Mouse (Mus musculus): Measurements from ENCODE around the gene Tbc1d5.

DNA sequence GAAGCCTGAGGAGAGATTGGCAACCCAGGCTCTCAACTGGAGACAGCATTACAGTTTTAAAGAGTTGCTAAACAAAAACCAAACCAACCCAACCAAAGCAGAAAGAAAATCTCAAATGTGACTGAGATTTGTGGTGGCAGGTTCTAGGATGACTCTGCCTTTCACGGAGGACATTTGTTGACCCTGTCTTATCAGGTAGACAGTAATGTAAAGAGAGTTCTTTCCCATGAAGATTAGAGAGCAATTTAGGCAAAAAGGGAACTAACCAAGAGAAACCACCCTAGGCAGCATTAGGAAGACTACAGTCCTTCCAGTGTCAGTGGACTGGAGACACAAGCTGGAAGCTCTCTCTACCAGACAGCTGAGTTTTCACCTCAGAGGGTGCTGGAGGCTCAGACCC, 438.3 kb downstream of the Tbc1d5 start:
- no peak for TF ChIP-seq CTCF (IDR thresholded peaks at IDR 0.05; ENCODE audit: insufficient read depth, low read length)
- no peak for TF ChIP-seq POLR2A (IDR thresholded peaks at IDR 0.05; ENCODE audit: borderline replicate concordance, extremely low read depth, low read depth, low read length)

Measured in lung, adult 2 months (tissue).